Mouse (Mus musculus): Measurements from ENCODE around the gene Kank3.

Gene Kank3

GRCm38 (mm10) chr17:33851331-33851730, 41.0 kb downstream of the Kank3 start:
- DNase-seq (ENCODE audit: low read depth, low spot score): no peak

GRCm38 (mm10) chr17:33857816-33858215, 47.5 kb downstream of the Kank3 start:
- DNase-seq (ENCODE audit: low read depth, low spot score): no peak

GRCm38 (mm10) chr17:33865330-33866030, 55.2 kb downstream of the Kank3 start:
- DNase-seq (ENCODE audit: low read depth, low spot score): no peak
